Mouse (Mus musculus) hindbrain, postnatal 0 days (tissue): ENCODE data around the gene P2ry6. TPM values are rescaled to one million over a fixed set of nuclear protein-coding genes. Genes with fewer than 3 reads are reported as not detected.

ENCODE experiments used
- ATAC-seq: fragments of 200-750 bp; cut with Nextera tagmentation; 2 replicates; pipeline ENCODE4 v1.8.0; 2017; ENCODE audit warnings: mild to moderate bottlenecking, moderate TSS enrichment, moderate library complexity
- DNase-seq: peaks from one replicate; pipeline ENCODE4 v3.0.0-alpha.2; 2015; ENCODE audit warnings: low spot score
- H3K27ac ChIP-seq: fragments of 300-500 bp; sonication (generic); 2 replicates; pipeline ENCODE4 v1.5.1; 2014; ENCODE audit warnings: mild to moderate bottlenecking
- H3K27me3 ChIP-seq: fragments of 300-500 bp; sonication (generic); 2 replicates; pipeline ENCODE4 v1.6.1; 2014; ENCODE audit warnings: low read length, mixed read lengths; ENCODE audit not compliant: insufficient read depth
- H3K36me3 ChIP-seq: fragments of 300-500 bp; sonication (generic); 2 replicates; pipeline ENCODE4 v1.6.1; 2014; ENCODE audit warnings: low read length, mixed read lengths; ENCODE audit not compliant: insufficient read depth
- H3K4me1 ChIP-seq: fragments of 300-500 bp; sonication (generic); 2 replicates; pipeline ENCODE4 v1.6.1; 2014; ENCODE audit warnings: antibody characterized with exemption, low read length, mixed read lengths; ENCODE audit not compliant: insufficient read depth
- H3K4me2 ChIP-seq: fragments of 300-500 bp; sonication (generic); 2 replicates; pipeline ENCODE4 v1.6.1; 2014; ENCODE audit warnings: low read depth, mild to moderate bottlenecking, low read length, moderate library complexity, mixed read lengths
- H3K4me3 ChIP-seq: fragments of 300-500 bp; sonication (generic); 2 replicates; pipeline ENCODE4 v1.5.1; 2014; ENCODE audit warnings: low read length
- H3K9ac ChIP-seq: fragments of 300-500 bp; sonication (generic); replicated peaks from 2 replicates; pipeline ENCODE4 v1.6.1; 2014; ENCODE audit warnings: mild to moderate bottlenecking, low read length, moderate library complexity, mixed read lengths
- H3K9me3 ChIP-seq: fragments of 300-500 bp; sonication (generic); 2 replicates; pipeline ENCODE4 v1.6.1; 2016; ENCODE audit warnings: low read length, mixed read lengths
- CTCF ChIP-seq: IDR thresholded peaks from 2 replicates; pipeline ENCODE4 v1.5.1; 2016; ENCODE audit warnings: antibody characterized with exemption, control low read depth, low read depth
- WGBS: fragments of 180-500 bp; shearing (Covaris S2); extraction: QIAGEN DNeasy Blood & Tissue Kit; methylation state at CpG from one replicate; pipeline ENCODE4 v1.1.7; 2014; 5-methylcytosine and 5-hydroxymethylcytosine counted together
- polyA plus RNA-seq: library from polyadenylated mRNA; unstranded; fragments of >200 nt; fragmentation: Nextera tagmentation; extraction: Ambion mirVana; gene quantifications from 2 replicates; pipeline ENCODE4 v1.2.1, GENCODE M21; 2015
- total RNA-seq: library from RNA; depleted of rRNA; stranded (reverse); fragments of >200 nt; gene quantifications from 2 replicates; pipeline ENCODE4 v1.2.3, GENCODE M21; 2014

Gene P2ry6
- total and polyA plus RNA-seq, 2 experiments from 2014 or later, result 3.4 to 3.5 TPM

DNA sequence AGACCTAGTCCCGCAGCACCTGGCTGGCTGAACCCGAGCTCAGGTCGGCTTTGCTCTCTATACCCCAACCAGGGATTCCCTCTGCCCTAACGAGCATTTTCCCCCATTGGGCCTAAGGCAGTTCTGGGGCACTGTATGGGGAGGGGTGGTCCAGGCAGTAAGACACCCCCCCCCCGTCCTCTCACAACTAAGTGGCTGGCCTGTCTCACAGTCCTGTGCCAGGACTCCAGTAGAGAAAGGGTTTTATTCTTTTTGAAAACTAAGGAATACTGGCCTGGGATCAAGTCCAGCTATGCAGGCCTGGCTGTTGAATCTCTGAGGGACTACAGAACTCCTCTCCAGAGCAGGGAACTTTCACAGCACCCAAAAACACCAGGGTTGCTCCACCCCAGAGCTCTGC, 59.2 kb downstream of the P2ry6 start:
- peak; percentile 31; the same call in 1 of the 2 replicates for ATAC-seq

DNA sequence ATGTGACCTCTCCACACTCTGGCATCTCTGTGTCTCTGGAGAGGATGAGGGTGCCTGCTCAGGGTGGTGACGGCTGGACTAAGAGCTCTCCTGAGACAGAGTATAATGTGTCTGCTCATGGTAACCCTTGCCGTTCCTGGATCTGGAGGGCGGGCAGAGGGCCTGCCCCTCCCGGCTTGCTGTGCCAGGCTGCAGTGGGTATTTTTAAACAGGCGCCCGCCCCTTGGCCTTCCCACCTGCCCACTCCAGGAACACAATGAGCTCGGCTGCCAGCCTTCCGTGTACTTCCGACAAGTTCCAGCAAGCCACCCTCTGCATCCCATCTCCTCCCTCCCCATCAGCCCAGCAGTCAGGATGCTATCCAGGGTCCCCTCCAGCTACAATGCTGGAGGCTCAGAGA, 62.7 kb downstream of the P2ry6 start:
- DNase-seq (no peak), ATAC-seq (no peak)
- no peak for TF ChIP-seq CTCF
- H3K4me1 ChIP-seq, result peaks cover 12% of the 10 kb centered on the region
- WGBS, result 29% methylated on average over 9 of the region's 9 CpGs
- no peak overlapping the region for H3K4me3 ChIP-seq
- no peaks in the 10 kb centered on the region for H3K27me3 ChIP-seq
- H3K9me3 ChIP-seq, result no peaks in the 10 kb centered on the region
- H3K27ac ChIP-seq, result peak overlapping the region; percentile 41; the same call in 1 of the 2 replicates
- H3K36me3 ChIP-seq, result no peaks in the 10 kb centered on the region
- no peak overlapping the region for H3K9ac ChIP-seq
- H3K4me2 ChIP-seq, result no peak overlapping the region

More for the DNA sequence above, 59.2 kb downstream of the P2ry6 start:
- no peak for DNase-seq
- H3K36me3 ChIP-seq, result no peaks in the 10 kb centered on the region
- H3K4me2 ChIP-seq, result no peak overlapping the region
- no peak for TF ChIP-seq CTCF
- no peak overlapping the region for H3K9ac ChIP-seq
- H3K27me3 ChIP-seq, result no peaks in the 10 kb centered on the region
- H3K4me3 ChIP-seq, result no peak overlapping the region
- WGBS, result 48% methylated on average over 5 of the region's 5 CpGs
- H3K9me3 ChIP-seq, result no peaks in the 10 kb centered on the region
- no peak overlapping the region for H3K27ac ChIP-seq
- H3K4me1 ChIP-seq, result peaks cover 16% of the 10 kb centered on the region

DNA sequence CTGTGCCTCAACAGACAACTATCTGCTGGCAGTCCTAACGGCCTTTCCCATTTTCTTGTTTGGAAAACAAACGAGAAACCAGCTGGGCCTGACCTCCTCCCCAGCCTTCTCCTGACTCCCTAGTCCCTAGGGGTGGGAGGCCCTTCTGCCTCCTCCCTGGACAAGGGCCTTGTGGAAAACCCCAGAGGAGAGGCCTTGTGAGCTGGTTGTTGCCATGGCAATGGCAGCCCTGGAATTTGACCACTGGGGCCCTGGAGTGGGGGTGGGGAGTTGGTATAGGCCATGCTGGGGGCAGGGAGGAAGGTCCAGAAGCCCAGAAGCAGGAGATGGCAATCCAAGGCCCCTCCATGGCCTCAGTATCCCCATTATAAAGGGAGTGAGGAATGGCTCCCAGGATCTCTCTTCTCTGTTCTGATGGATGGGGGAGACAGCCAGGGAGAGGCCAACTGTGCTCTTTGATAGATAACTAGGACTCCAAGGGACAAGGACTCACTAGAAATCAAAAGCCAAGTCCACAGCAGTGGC, 63.1 kb downstream of the P2ry6 start:
- DNase-seq (peak; percentile 43), ATAC-seq (0 out of 2 replicates have a peak, but pooled peaks have one; percentile 20)
- no peaks in the 10 kb centered on the region for H3K27me3 ChIP-seq
- no peak overlapping the region for H3K9ac ChIP-seq
- H3K27ac ChIP-seq, result peak overlapping the region; percentile 41; the same call in 1 of the 2 replicates
- no peak overlapping the region for H3K4me2 ChIP-seq
- peaks cover 12% of the 10 kb centered on the region for H3K4me1 ChIP-seq
- no peak for TF ChIP-seq CTCF
- no peaks in the 10 kb centered on the region for H3K36me3 ChIP-seq
- 16% methylated on average over 2 of the region's 2 CpGs for WGBS
- H3K9me3 ChIP-seq, result no peaks in the 10 kb centered on the region
- no peak overlapping the region for H3K4me3 ChIP-seq

- no peak overlapping the region for H3K4me3 ChIP-seq
- peak; percentile 49 for TF ChIP-seq CTCF
- no peak overlapping the region for H3K27ac ChIP-seq
- ATAC-seq (no peak), DNase-seq (no peak)
- H3K4me2 ChIP-seq, result no peak overlapping the region
- no peaks in the 10 kb centered on the region for H3K27me3 ChIP-seq
- no peak overlapping the region for H3K9ac ChIP-seq
- 48% methylated on average over 8 of the region's 8 CpGs for WGBS
- H3K9me3 ChIP-seq, result no peaks in the 10 kb centered on the region
- H3K36me3 ChIP-seq, result no peaks in the 10 kb centered on the region
- peaks cover 12% of the 10 kb centered on the region for H3K4me1 ChIP-seq
These were observed 65.9 kb downstream of the P2ry6 start for GRCm38 (mm10) chr7:100908567-100908966.

GRCm38 (mm10) chr7:100908061-100908460, 66.4 kb downstream of the P2ry6 start:
- no peak overlapping the region; the same call in 1 of the 2 replicates for H3K27ac ChIP-seq

DNA sequence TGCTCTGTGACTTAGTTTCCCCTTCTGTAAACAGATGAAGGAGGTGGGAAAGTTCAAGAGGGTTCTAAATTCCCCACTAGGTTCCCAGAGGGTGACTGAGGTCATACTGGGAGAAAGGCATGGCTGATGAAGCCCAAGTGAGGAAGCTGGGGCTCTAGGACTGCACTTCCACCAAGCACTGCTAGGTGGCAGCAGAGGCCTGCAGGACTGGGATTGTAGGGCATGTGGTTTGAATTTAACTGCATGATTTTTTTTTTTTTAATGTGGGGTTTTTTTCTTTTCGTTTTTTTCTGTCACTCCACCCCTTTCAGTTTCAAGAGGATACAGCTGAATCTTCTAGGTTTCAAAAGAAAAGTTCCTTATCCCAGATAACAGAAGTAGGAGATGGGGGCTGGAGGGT, 67.2 kb downstream of the P2ry6 start:
- H3K9ac ChIP-seq, result no peak overlapping the region
- peak overlapping the region; percentile 48; the same call in 1 of the 2 replicates for H3K27ac ChIP-seq
- peak; percentile 97 for TF ChIP-seq CTCF
- ATAC-seq (no peak), DNase-seq (peak; percentile 78)
- no peak overlapping the region for H3K4me3 ChIP-seq
- H3K4me2 ChIP-seq, result peak overlapping the region; percentile 8; the same call in 1 of the 2 replicates
- H3K36me3 ChIP-seq, result no peaks in the 10 kb centered on the region
- peaks cover 11% of the 10 kb centered on the region for H3K4me1 ChIP-seq
- H3K27me3 ChIP-seq, result no peaks in the 10 kb centered on the region
- no peaks in the 10 kb centered on the region for H3K9me3 ChIP-seq
- 0% methylated on average over 1 of the region's 1 CpGs for WGBS

More at GRCm38 (mm10) chr7:100908061-100908460, 66.4 kb downstream of the P2ry6 start:
- H3K9ac ChIP-seq, result no peak overlapping the region
- TF ChIP-seq CTCF, result no peak
- WGBS, result 65% methylated on average over 8 of the region's 8 CpGs
- H3K36me3 ChIP-seq, result no peaks in the 10 kb centered on the region
- peaks cover 12% of the 10 kb centered on the region for H3K4me1 ChIP-seq
- no peak overlapping the region for H3K4me2 ChIP-seq
- no peaks in the 10 kb centered on the region for H3K9me3 ChIP-seq
- H3K4me3 ChIP-seq, result no peak overlapping the region
- H3K27me3 ChIP-seq, result no peaks in the 10 kb centered on the region
- ATAC-seq (peak; percentile 16; the same call in 1 of the 2 replicates), DNase-seq (no peak)
